Mouse (Mus musculus) thymus, postnatal 36 days (tissue): ENCODE measurements at regions not wholly inside any gene's neighbourhood (a gene's known extent, or its start where the extent isn't known, plus 50 kb on each side); places are given as distances from the start of the nearest gene placed in this dataset.
"Not testable (repeated sequence)": the region's sequence is repeated elsewhere in the genome, so short reads cannot be mapped to it uniquely, and the experiment has no call there.

Experiments
- DNase-seq, 2 experiments: peaks; one replicate each; pipeline ENCODE4 v3.0.0; 2022; ENCODE audit warnings: mixed read lengths in 2 of 2

GRCm38 (mm10) chr14:104208040-104208816 is 259.6 kb downstream of the Pou4f1 start:
- no peak for DNase-seq

GRCm38 (mm10) chr14:104206602-104207001 is 261.2 kb downstream of the Pou4f1 start:
- DNase-seq = no peak

GRCm38 (mm10) chr14:104203239-104203986 is 264.4 kb downstream of the Pou4f1 start:
- DNase-seq = no peak

GRCm38 (mm10) chr14:104193198-104193597 is 274.6 kb downstream of the Pou4f1 start:
- no peak for DNase-seq

GRCm38 (mm10) chr14:104175122-104175521 is 292.7 kb downstream of the Pou4f1 start:
- DNase-seq = no peak

- no peak for DNase-seq
Observed at GRCm38 (mm10) chr14:104146841-104147240, 302.6 kb upstream of the Ednrb start.

GRCm38 (mm10) chr14:104145395-104145794 is 301.2 kb upstream of the Ednrb start:
- DNase-seq = no peak

- no peak for DNase-seq
Observed at GRCm38 (mm10) chr14:104114986-104115951, 271.1 kb upstream of the Ednrb start.

GRCm38 (mm10) chr14:104114182-104114581 is 270.0 kb upstream of the Ednrb start:
- DNase-seq = no peak

- DNase-seq = no peak
Observed at GRCm38 (mm10) chr14:104113448-104113847, 269.2 kb upstream of the Ednrb start.

- DNase-seq = no peak
Observed at GRCm38 (mm10) chr14:104086381-104086780, 242.2 kb upstream of the Ednrb start.

GRCm38 (mm10) chr14:104064199-104064598 is 220.0 kb upstream of the Ednrb start:
- DNase-seq = not testable (repeated sequence)

- no peak for DNase-seq
Observed at GRCm38 (mm10) chr14:104053697-104054096, 209.5 kb upstream of the Ednrb start.

GRCm38 (mm10) chr14:104038628-104039325 is 194.6 kb upstream of the Ednrb start:
- DNase-seq = peak; percentile 7 to 8

GRCm38 (mm10) chr14:104033606-104034005 is 189.4 kb upstream of the Ednrb start:
- no peak for DNase-seq

GRCm38 (mm10) chr14:104030784-104031470 is 186.7 kb upstream of the Ednrb start:
- DNase-seq = no peak

GRCm38 (mm10) chr14:104029668-104030530 is 185.7 kb upstream of the Ednrb start:
- DNase-seq = no peak

GRCm38 (mm10) chr14:104027900-104028285 is 183.7 kb upstream of the Ednrb start:
- no peak for DNase-seq

GRCm38 (mm10) chr14:104027077-104027899 is 183.1 kb upstream of the Ednrb start:
- no peak for DNase-seq

- no peak for DNase-seq
Observed at GRCm38 (mm10) chr14:104008538-104008937, 164.3 kb upstream of the Ednrb start.
